Mouse (Mus musculus) heart, adult 2 months (tissue): ENCODE measurements around the gene Spint3. TPM values are rescaled to one million over a fixed set of nuclear protein-coding genes. Genes with fewer than 3 reads are reported as not detected.

ENCODE experiments used
- DNase-seq, 2 experiments: peaks; one replicate each; pipeline ENCODE4 v3.0.0; 2021
- H3K27ac ChIP-seq: fragments of 200-600 bp; 2 replicates; pipeline ENCODE4 v1.8.1; 2022
- H3K27me3 ChIP-seq: fragments of 200-500 bp; 2 replicates; pipeline ENCODE4 v1.6.1; 2012; ENCODE audit warnings: mild to moderate bottlenecking, low read length, inconsistent platforms, mixed read lengths; ENCODE audit not compliant: control insufficient read depth, insufficient read depth
- H3K36me3 ChIP-seq: fragments of 200-500 bp; 2 replicates; pipeline ENCODE4 v1.6.1; 2012; ENCODE audit warnings: low read length, inconsistent platforms; ENCODE audit not compliant: control insufficient read depth, insufficient read depth
- H3K4me1 ChIP-seq: fragments of 200-500 bp; 2 replicates; pipeline ENCODE4 v1.6.1; 2011; ENCODE audit warnings: low read length; ENCODE audit not compliant: control insufficient read depth, insufficient read depth
- H3K4me3 ChIP-seq: fragments of 200-600 bp; 2 replicates; pipeline ENCODE4 v1.8.1; 2022
- H3K79me2 ChIP-seq: fragments of 200-500 bp; replicated peaks from 2 replicates; pipeline ENCODE4 v1.6.1; 2012; ENCODE audit warnings: mild to moderate bottlenecking, inconsistent platforms, low read length, moderate library complexity, mixed read lengths; ENCODE audit not compliant: control insufficient read depth, insufficient read depth
- H3K9ac ChIP-seq: fragments of 200-500 bp; 2 replicates; pipeline ENCODE4 v1.6.1; 2012; ENCODE audit warnings: low read depth, mild to moderate bottlenecking, control low read depth, inconsistent platforms, low read length, mixed read lengths
- CTCF ChIP-seq: fragments of 200-600 bp; IDR thresholded peaks from 2 replicates; pipeline ENCODE4 v1.8.1; 2022; ENCODE audit warnings: antibody characterized with exemption, mild to moderate bottlenecking, moderate library complexity
- EP300 ChIP-seq: fragments of 200-500 bp; IDR thresholded peaks from 2 replicates; pipeline ENCODE4 v1.6.1; 2011; ENCODE audit warnings: low read depth, low read length, control low read depth; ENCODE audit not compliant: insufficient read depth
- POLR2A ChIP-seq: fragments of 200-500 bp; IDR thresholded peaks from 2 replicates; pipeline ENCODE4 v1.6.1; 2011; ENCODE audit warnings: mild to moderate bottlenecking, low read depth, low read length, control low read depth; ENCODE audit not compliant: insufficient read depth
- WGBS: fragments of 180-500 bp; shearing (Covaris S2); methylation state at CpG from one replicate; pipeline ENCODE4 v1.1.7; 2018; 5-methylcytosine and 5-hydroxymethylcytosine counted together
- intact Hi-C: fragments of 180-260 bp; cut with DNase I; formaldehyde crosslinking; loops from one replicate; pipeline ENCODE4 v1.15.1; 2025
- polyA plus RNA-seq: library from polyadenylated mRNA; depleted of rRNA; stranded (reverse); fragments of >200 nt; gene quantifications from 2 replicates; pipeline ENCODE4 v1.2.3, GENCODE M21; 2012; rRNA removed
- total RNA-seq, 2 experiments: library from RNA; stranded (reverse); gene quantifications; 2 replicates each; pipeline ENCODE4 v1.2.3; 2021

The Spint3 gene
- total and polyA plus RNA-seq, 3 experiments, result not detected

DNA sequence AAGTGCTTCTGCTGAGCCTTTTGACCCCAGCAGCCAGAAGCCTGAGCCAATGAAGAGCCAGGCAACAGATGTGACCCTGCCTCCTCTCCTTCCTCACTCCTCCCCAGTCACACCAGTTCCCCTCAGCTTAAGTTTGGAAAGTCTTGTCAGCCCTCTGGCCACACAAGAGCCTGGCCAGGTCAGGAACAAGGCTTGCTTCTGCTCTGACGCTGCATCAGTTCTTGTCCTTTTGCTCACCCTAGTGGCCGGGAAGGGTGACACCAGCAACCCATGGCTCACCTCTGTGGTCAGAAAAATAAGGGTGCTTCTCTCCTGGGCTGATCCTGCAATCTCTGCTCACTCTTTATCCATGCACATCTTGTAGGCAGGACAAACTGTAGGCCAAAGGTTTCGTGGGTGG lies 52.5 kb downstream of the Spint3 start:
- H3K4me3 ChIP-seq, result no peak overlapping the region
- H3K79me2 ChIP-seq, result no peaks in the 10 kb centered on the region
- no peaks in the 10 kb centered on the region; the same call in 1 of the 2 replicates for H3K4me1 ChIP-seq
- no peak overlapping the region for H3K27ac ChIP-seq
- intact Hi-C loops, result loop anchor here (1.0 kb wide), 1 partner anchor 103 kb away; no protein-coding TSS in a partner anchor
- DNase-seq, result peak; percentile 52 to 56
- H3K36me3 ChIP-seq, result no peaks in the 10 kb centered on the region
- no peaks in the 10 kb centered on the region for H3K27me3 ChIP-seq
- 6% methylated on average over 3 of the region's 3 CpGs for WGBS
- TF ChIP-seq POLR2A, result no peak
- peak; percentile 83 for TF ChIP-seq CTCF
- peak; percentile 80 for TF ChIP-seq EP300
- no peak overlapping the region for H3K9ac ChIP-seq

Other genes starting within 250 kb of the Spint3 start
- gene Svs5, start 240.7 kb downstream of the Spint3 start, total RNA-seq, result not detected
- not detected in 2 replicates for gene Svs5, start 240.7 kb downstream of the Spint3 start, polyA plus RNA-seq
- 10 to 100 TPM; 10.9 to 26.4 TPM for gene Slpi, start 184.4 kb downstream of the Spint3 start, total RNA-seq
- gene Slpi, start 184.4 kb downstream of the Spint3 start, polyA plus RNA-seq, result 3.1 and 8.3 TPM in 2 replicates
- not detected for gene Rbpjl, start 170.3 kb downstream of the Spint3 start, total RNA-seq
- 0.03 and 0.18 TPM in 2 replicates for gene Rbpjl, start 170.3 kb downstream of the Spint3 start, polyA plus RNA-seq
- gene Matn4, start 168.3 kb downstream of the Spint3 start, total RNA-seq, result under 1 TPM; 0.26 to 0.43 TPM
- 0.70 and 0.82 TPM in 2 replicates for gene Matn4, start 168.3 kb downstream of the Spint3 start, polyA plus RNA-seq
- 10 to 100 TPM; 20.2 to 26.0 TPM for gene Sdc4, start 129.6 kb downstream of the Spint3 start, total RNA-seq
- gene Sdc4, start 129.6 kb downstream of the Spint3 start, polyA plus RNA-seq, result 14.7 and 15.5 TPM in 2 replicates
- gene Sys1, start 116.5 kb downstream of the Spint3 start, total RNA-seq, result 10 to 100 TPM; 21.1 to 26.4 TPM
- 52.0 and 55.0 TPM in 2 replicates for gene Sys1, start 116.5 kb downstream of the Spint3 start, polyA plus RNA-seq
- 1 to 10 TPM; 8.0 to 9.2 TPM for gene Gm20458, start 112.5 kb downstream of the Spint3 start, total RNA-seq
- gene Gm20458, start 112.5 kb downstream of the Spint3 start, polyA plus RNA-seq, result 7.8 and 17.2 TPM in 2 replicates
- gene Trp53tg5, start 99.7 kb downstream of the Spint3 start, total RNA-seq, result not detected
- gene Trp53tg5, start 99.7 kb downstream of the Spint3 start, polyA plus RNA-seq, result not detected in 2 replicates
- gene Dbndd2, start 87.4 kb downstream of the Spint3 start, total RNA-seq, result 10 to 100 TPM in 1 of 2 experiments, 1 to 10 TPM in 1; 8.0 to 10.3 TPM
- gene Dbndd2, start 87.4 kb downstream of the Spint3 start, polyA plus RNA-seq, result 17.9 and 31.9 TPM in 2 replicates
- gene Pigt, start 75.9 kb downstream of the Spint3 start, total RNA-seq, result 10 to 100 TPM; 31.3 to 31.5 TPM
- gene Pigt, start 75.9 kb downstream of the Spint3 start, polyA plus RNA-seq, result 47.1 and 51.3 TPM in 2 replicates
- 1 to 10 TPM in 1 of 2 experiments, under 1 TPM in 1; 0.43 to 1.3 TPM for gene Wfdc2, start 11.0 kb downstream of the Spint3 start, total RNA-seq
- 0.50 and 78.4 TPM in 2 replicates for gene Wfdc2, start 11.0 kb downstream of the Spint3 start, polyA plus RNA-seq
- under 1 TPM in 1 of 2 experiments, not detected in 1; 0.30 TPM for gene Wfdc6a, start 12.0 kb upstream of the Spint3 start, total RNA-seq
- gene Wfdc6a, start 12.0 kb upstream of the Spint3 start, polyA plus RNA-seq, result 0.47 and 0.56 TPM in 2 replicates
- gene Eppin, start 20.1 kb upstream of the Spint3 start, total RNA-seq, result not detected
- gene Eppin, start 20.1 kb upstream of the Spint3 start, polyA plus RNA-seq, result 0.16 TPM in 1 of 2 replicates, not detected in the other
- gene Wfdc6b, start 40.1 kb upstream of the Spint3 start, total RNA-seq, result not detected
- gene Wfdc6b, start 40.1 kb upstream of the Spint3 start, polyA plus RNA-seq, result not detected in 2 replicates
- gene Wfdc8, start 40.2 kb upstream of the Spint3 start, total RNA-seq, result not detected
- gene Wfdc8, start 40.2 kb upstream of the Spint3 start, polyA plus RNA-seq, result not detected in 2 replicates
- not detected for gene Wfdc16, start 65.3 kb upstream of the Spint3 start, total RNA-seq
- not detected in 2 replicates for gene Wfdc16, start 65.3 kb upstream of the Spint3 start, polyA plus RNA-seq
- not detected for gene Wfdc10, start 82.6 kb upstream of the Spint3 start, total RNA-seq
- not detected in 2 replicates for gene Wfdc10, start 82.6 kb upstream of the Spint3 start, polyA plus RNA-seq
- not detected for gene Wfdc9, start 83.1 kb upstream of the Spint3 start, total RNA-seq
- not detected in 2 replicates for gene Wfdc9, start 83.1 kb upstream of the Spint3 start, polyA plus RNA-seq
- not detected for gene Wfdc11, start 100.6 kb upstream of the Spint3 start, total RNA-seq
- gene Wfdc11, start 100.6 kb upstream of the Spint3 start, polyA plus RNA-seq, result not detected in 2 replicates
- gene Wfdc13, start 111.6 kb upstream of the Spint3 start, total RNA-seq, result not detected
- 0.25 TPM in 1 of 2 replicates, not detected in the other for gene Wfdc13, start 111.6 kb upstream of the Spint3 start, polyA plus RNA-seq
- not detected for gene Spint4, start 125.0 kb upstream of the Spint3 start, total RNA-seq
- not detected in 2 replicates for gene Spint4, start 125.0 kb upstream of the Spint3 start, polyA plus RNA-seq
- gene Spint5, start 141.8 kb upstream of the Spint3 start, total RNA-seq, result not detected
- not detected in 2 replicates for gene Spint5, start 141.8 kb upstream of the Spint3 start, polyA plus RNA-seq
- gene Wfdc3, start 172.5 kb upstream of the Spint3 start, total RNA-seq, result not detected
- gene Wfdc3, start 172.5 kb upstream of the Spint3 start, polyA plus RNA-seq, result 0.31 and 0.50 TPM in 2 replicates
- gene Dnttip1, start 172.5 kb upstream of the Spint3 start, total RNA-seq, result 10 to 100 TPM; 21.8 to 21.9 TPM
- gene Dnttip1, start 172.5 kb upstream of the Spint3 start, polyA plus RNA-seq, result 15.0 and 15.9 TPM in 2 replicates
- 1 to 10 TPM; 1.5 to 4.2 TPM for gene Ube2c, start 196.4 kb upstream of the Spint3 start, total RNA-seq
- gene Ube2c, start 196.4 kb upstream of the Spint3 start, polyA plus RNA-seq, result 3.0 and 7.3 TPM in 2 replicates
- gene Tnnc2, start 206.5 kb upstream of the Spint3 start, total RNA-seq, result under 1 TPM in 1 of 2 experiments, not detected in 1; 0.50 TPM
- gene Tnnc2, start 206.5 kb upstream of the Spint3 start, polyA plus RNA-seq, result not detected in 2 replicates
- 10 to 100 TPM; 21.2 to 30.3 TPM for gene Snx21, start 212.4 kb upstream of the Spint3 start, total RNA-seq
- 24.7 and 29.0 TPM in 2 replicates for gene Snx21, start 212.4 kb upstream of the Spint3 start, polyA plus RNA-seq
- 10 to 100 TPM; 13.3 to 14.0 TPM for gene Acot8, start 231.4 kb upstream of the Spint3 start, total RNA-seq
- 17.0 and 19.1 TPM in 2 replicates for gene Acot8, start 231.4 kb upstream of the Spint3 start, polyA plus RNA-seq
- 1 to 10 TPM; 1.7 to 2.1 TPM for gene Zswim3, start 231.6 kb upstream of the Spint3 start, total RNA-seq
- gene Zswim3, start 231.6 kb upstream of the Spint3 start, polyA plus RNA-seq, result 2.1 and 2.8 TPM in 2 replicates
- 1 to 10 TPM; 4.5 to 5.3 TPM for gene Zswim1, start 249.2 kb upstream of the Spint3 start, total RNA-seq
- 5.1 and 6.4 TPM in 2 replicates for gene Zswim1, start 249.2 kb upstream of the Spint3 start, polyA plus RNA-seq